Mouse (Mus musculus) mature B cell (primary cell): ENCODE measurements at regions not wholly inside any gene's neighbourhood (a gene's known extent, or its start where the extent isn't known, plus 50 kb on each side); places are given as distances from the start of the nearest gene placed in this dataset.

Experiments
- in situ Hi-C: fragments of 300-500 bp; cut with MboI; formaldehyde crosslinking; loops from 2 replicates; pipeline ENCODE4 v1.14.3; 2019

DNA sequence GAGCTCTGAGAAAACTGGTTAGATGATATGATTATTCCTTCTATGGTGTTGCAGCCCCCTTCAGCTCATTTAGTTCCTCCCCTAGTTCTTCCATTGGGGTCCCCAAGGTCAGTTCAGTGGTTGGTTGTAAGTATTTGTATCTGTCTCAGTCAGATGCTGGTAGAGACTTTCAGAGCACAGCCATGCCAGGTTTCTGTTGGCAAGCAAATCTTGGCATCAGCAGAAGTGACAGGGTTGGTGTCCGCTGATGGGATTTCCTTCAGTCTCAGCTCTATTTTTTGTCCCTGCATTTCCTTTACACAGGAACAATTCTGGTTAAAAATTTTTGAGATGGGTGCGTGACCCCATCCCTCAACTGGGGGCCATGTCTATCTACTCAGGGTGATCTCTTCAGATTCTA, 55.3 kb upstream of the Spaca1 start:
- in situ Hi-C loops = no loop called here

DNA sequence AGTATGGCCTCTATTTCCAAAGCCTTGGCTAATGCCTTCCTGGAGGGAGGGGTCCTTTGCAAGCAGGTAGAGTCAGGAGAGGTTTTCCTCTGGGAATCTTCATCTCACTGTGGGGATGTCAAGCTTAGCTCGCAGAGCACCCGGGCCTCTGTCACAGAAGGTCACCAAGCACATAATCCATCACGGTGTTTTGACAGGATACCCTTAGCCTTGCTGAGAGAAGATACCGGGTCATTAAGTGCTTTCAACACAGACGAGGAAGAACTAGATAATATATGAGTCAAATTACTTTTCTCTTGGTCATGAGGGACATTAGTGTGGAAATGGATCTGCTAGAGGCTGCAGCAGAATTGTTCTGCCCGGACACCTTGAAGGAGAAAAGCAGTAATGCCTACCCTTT, 64.3 kb upstream of the Spaca1 start:
- in situ Hi-C loops = no loop called here

DNA sequence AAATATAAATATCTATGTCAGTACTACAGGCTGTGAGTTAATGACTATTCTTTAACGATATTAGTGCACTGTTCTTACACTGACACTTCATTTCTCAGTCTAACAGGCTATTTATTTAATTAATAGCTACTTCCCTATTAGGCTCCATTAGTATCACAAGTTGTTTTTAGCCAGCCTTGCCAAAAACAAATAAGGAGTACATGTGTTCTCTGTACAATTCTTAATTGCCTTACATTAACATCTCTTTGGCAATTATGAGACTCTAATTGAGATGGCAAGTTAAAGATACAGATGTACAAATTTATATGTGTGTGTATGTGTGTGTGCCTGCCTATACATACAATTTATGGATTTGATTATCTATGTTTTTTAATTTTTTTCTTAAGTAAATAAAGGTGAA, 67.1 kb upstream of the Spaca1 start:
- in situ Hi-C loops = no loop called here

- in situ Hi-C loops = no loop called here
Observed at GRCm38 (mm10) chr4:34122959-34123520, 73.0 kb upstream of the Spaca1 start.

DNA sequence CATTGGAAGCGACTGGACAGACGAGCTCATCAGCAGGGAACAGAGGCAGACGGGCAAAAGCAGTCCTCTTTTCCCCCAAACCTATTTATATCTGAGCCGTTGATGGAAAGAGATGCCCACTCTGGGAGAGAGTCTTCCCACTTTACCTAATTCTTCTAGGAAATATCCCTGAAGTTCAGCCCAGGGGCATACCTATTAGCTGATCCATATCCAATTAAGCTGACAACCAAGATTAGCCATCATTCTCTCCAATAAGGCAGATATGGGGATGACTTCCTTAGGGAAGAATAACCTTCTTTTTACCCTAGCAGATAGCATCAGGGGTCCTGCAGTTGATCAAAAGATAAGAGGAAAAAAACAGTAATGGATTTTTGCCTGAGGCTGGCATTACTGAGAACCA, 78.2 kb upstream of the Spaca1 start:
- in situ Hi-C loops = no loop called here

- in situ Hi-C loops = no loop called here
Observed at GRCm38 (mm10) chr4:34146133-34146867, 96.3 kb upstream of the Spaca1 start.

GRCm38 (mm10) chr4:34148956-34149739, 99.2 kb upstream of the Spaca1 start:
- in situ Hi-C loops = no loop called here

- in situ Hi-C loops = no loop called here
Observed at GRCm38 (mm10) chr4:34151605-34152347, 101.8 kb upstream of the Spaca1 start.

- in situ Hi-C loops = no loop called here
Observed at GRCm38 (mm10) chr4:34155501-34155900, 105.5 kb upstream of the Spaca1 start.

DNA sequence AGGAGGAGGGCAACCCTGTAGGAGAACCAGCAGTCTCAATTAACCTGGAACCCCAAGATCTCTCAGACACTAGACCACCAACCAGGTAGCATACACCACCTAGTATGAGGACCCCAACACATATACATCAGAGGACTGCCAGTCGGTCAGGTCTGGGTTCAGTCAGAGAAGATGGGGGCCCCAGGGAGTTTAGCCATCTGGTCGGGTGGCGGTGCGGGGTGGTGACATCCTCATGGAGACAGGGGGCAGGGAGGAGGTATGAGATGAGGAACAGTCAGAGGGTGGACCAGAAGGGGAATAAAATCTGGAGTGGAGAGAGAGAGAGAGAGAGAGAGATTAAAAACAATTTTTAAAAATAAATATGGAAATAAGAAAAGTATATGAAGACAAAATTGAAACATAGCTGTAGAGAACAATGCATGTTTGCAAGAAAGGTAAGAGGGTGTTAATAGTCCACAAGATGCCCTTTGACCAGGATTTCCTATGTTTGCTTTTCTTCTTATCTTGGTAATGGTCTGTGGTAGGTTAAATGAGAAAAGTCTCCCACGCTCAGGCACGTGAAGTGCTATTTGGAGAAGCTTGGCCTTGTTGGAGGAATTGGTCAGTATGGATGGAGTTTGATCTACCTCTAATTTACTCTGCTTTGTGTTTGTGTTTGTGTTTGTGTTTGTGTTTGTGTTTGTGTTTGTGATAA, 108.0 kb upstream of the Spaca1 start:
- in situ Hi-C loops = no loop called here

GRCm38 (mm10) chr4:34171265-34171862, 121.4 kb upstream of the Spaca1 start:
- in situ Hi-C loops = no loop called here

GRCm38 (mm10) chr4:34172000-34172399, 122.0 kb upstream of the Spaca1 start:
- in situ Hi-C loops = no loop called here

GRCm38 (mm10) chr4:34177421-34177820, 127.4 kb upstream of the Spaca1 start:
- in situ Hi-C loops = no loop called here

DNA sequence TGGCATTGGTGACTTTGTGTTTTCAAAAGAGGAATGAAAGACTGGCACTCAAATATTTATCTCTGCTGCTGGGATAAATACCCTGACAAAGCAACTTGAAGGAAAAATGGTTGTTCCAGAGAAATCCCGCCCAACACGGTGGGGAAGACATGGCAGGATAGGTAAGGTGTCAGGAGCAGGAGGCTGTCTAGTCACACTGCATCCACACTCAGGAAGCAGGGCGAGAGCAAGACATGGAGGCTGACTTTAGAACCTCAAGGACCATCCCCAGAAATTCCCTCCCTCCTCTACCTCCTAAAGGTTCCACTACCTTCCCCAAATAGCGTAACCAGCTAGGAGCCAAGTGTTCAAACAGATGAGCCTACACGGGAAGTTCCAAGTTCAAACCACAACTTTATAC, 136.5 kb upstream of the Spaca1 start:
- in situ Hi-C loops = no loop called here

- in situ Hi-C loops = no loop called here
Observed at GRCm38 (mm10) chr4:34203193-34203848, 153.3 kb upstream of the Spaca1 start.

DNA sequence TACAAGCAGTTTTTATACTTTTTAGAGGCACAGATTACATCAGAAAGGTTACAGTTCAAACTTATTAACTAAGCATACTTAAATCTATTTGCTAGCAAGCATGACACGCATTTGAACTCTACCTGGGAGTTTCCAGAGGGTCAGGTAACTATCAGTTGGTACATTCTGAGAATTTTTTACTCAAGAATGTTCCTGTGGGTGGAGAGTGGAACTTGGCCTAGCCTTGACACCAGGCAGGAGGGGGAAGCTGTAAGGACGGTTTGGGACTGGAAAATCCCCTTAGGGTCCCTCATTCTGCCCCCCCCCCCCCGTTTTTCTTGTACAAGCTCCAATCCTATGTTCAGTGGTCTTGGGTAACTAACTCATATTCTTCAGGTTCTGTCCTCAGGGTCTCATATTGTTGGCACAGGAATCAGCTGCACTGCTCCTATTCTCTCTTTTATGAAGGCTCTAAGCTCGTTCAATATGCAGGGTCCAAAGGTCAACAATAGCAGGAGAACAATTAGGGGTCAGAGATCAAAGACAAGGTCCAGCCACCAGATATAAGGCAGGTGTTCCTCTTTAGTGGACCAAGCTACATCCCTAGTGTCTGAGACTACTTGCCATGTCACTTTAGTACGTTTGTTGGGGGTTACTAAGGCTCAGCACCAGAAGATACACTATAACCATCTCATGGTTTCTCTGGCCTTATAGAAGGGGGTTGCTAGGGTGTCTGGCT, 159.3 kb upstream of the Spaca1 start:
- in situ Hi-C loops = no loop called here

DNA sequence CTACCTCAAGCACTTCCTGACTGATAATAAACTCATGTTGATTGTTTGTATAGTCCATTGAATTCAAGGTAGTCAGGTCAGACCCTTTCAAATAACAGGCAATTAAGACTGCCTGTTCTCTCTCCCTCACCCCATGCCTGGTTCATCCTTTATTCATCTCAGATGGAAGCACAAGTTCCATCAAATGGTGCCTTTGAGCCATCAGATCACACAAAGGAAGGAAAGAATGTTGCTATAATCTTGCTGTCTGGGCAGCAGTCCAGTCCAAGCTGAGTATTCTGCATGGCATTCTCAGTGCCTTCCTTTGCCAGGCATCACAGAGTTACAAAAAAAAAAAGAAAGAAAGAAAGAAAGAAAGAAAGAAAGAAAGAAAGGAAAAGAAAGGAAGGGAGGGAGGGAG, 163.7 kb upstream of the Spaca1 start:
- in situ Hi-C loops = no loop called here

- in situ Hi-C loops = no loop called here
Observed at GRCm38 (mm10) chr4:34214346-34214745, 164.4 kb upstream of the Spaca1 start.

DNA sequence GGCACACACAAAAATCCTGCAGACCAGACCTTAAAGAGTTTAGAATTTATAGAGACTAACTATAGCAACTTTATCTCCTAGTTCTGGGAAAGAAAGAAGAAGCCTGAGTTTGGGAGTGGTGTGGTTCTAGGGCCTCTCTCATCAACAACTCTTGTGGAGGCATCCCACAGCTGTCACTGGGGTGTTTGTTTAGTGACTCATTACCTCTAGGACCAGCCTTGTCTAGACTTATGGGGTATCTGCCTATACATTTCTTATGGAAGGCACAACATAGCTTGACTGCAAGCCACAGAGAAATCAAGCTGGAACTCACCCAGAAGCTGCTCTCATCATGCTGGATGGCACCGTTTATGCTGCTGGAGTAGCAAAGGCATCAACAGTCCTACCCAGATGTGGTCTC, 171.9 kb upstream of the Spaca1 start:
- in situ Hi-C loops = no loop called here
